Mouse (Mus musculus): Measurements from ENCODE around the gene Mrps7. TPM values are rescaled to one million over a fixed set of nuclear protein-coding genes. Genes with fewer than 3 reads are reported as not detected.

The Mrps7 gene
- total RNA-seq, 1 experiment from 2014 or later = 89.3 TPM

GRCm38 (mm10) chr11:115608421-115609399, 5.0 kb downstream of the Mrps7 start:
- no peak for DNase-seq

GRCm38 (mm10) chr11:115609576-115609975, 5.9 kb downstream of the Mrps7 start:
- DNase-seq = no peak

- DNase-seq = no peak
Measured at GRCm38 (mm10) chr11:115611173-115611572, 7.4 kb downstream of the Mrps7 start.

GRCm38 (mm10) chr11:115612059-115612409, 8.3 kb downstream of the Mrps7 start:
- peak; percentile 92 for DNase-seq

- DNase-seq = peak; percentile 93
Measured at GRCm38 (mm10) chr11:115612410-115613137, 8.8 kb downstream of the Mrps7 start, which contains the start of gene Mif4gd. Gene Mif4gd, minus strand, starts transcription at chr11:115612969.

GRCm38 (mm10) chr11:115613138-115613945, 9.6 kb downstream of the Mrps7 start:
- no peak for DNase-seq

- no peak for DNase-seq
Measured at GRCm38 (mm10) chr11:115614346-115615107, 10.8 kb downstream of the Mrps7 start.

- DNase-seq = peak; percentile 59
Measured at GRCm38 (mm10) chr11:115615108-115615825, 11.5 kb downstream of the Mrps7 start.

GRCm38 (mm10) chr11:115615875-115616274, 12.2 kb downstream of the Mrps7 start:
- DNase-seq = peak; percentile 54

GRCm38 (mm10) chr11:115616371-115616770, 12.6 kb downstream of the Mrps7 start:
- DNase-seq = no peak

GRCm38 (mm10) chr11:115616893-115617292, 13.2 kb downstream of the Mrps7 start:
- peak; percentile 66 for DNase-seq

- no peak for DNase-seq
Measured at GRCm38 (mm10) chr11:115618001-115618400, 14.3 kb downstream of the Mrps7 start.

- no peak for DNase-seq
Measured at GRCm38 (mm10) chr11:115618732-115619516, 15.2 kb downstream of the Mrps7 start.

GRCm38 (mm10) chr11:115619949-115620348, 16.2 kb downstream of the Mrps7 start:
- DNase-seq = no peak

GRCm38 (mm10) chr11:115623487-115624070, 19.9 kb downstream of the Mrps7 start:
- DNase-seq = no peak

- no peak for DNase-seq
Measured at GRCm38 (mm10) chr11:115625877-115626276, 22.2 kb downstream of the Mrps7 start.

- DNase-seq = no peak
Measured at GRCm38 (mm10) chr11:115626824-115627616, 23.3 kb downstream of the Mrps7 start.

- peak; percentile 99 for DNase-seq
Measured at GRCm38 (mm10) chr11:115627705-115628464, 24.2 kb downstream of the Mrps7 start, which contains the start of gene Slc25a19. Gene Slc25a19, minus strand, starts transcription at chr11:115628295.
